Mouse (Mus musculus): ENCODE measurements at regions not wholly inside any gene's neighbourhood (a gene's known extent, or its start where the extent isn't known, plus 50 kb on each side); places are given as distances from the start of the nearest gene placed in this dataset.

DNA sequence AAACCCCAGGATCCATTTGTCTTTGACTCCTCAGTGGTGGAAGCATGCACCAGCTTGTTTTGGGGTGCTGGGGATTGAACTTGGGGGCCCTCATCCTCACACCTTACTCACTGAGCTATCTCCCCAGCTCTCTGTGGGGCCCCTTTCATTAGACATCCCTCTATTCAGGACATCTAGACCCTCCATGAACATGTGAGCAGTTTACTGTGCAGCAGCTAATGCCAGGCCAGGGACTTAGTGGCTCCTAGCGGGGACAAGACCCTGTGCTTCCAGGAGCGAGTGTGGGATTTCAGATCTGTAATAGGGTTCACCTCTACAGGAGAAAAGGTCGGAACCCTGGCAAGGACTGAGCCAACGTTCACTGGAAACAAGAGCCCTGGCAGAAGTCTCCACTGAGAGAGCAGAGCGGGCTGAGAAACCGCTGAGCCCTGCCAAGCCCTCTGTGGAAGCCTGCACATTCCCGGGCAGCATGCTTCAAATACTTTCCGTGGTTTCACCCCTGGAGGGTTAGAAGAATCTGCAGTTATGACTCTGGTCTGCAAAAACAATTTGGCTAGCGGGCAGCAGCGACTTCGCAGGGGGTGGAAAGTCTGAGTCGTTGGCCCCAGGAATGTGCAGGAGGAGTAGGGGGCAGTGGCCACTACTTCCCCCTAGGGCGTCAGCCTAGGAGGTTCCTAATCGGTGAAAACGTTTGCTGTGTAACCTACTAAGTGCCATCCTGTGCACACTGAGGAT, 125.6 kb downstream of the Smad6 start:
- DNase-seq, result peak; percentile 67

DNA sequence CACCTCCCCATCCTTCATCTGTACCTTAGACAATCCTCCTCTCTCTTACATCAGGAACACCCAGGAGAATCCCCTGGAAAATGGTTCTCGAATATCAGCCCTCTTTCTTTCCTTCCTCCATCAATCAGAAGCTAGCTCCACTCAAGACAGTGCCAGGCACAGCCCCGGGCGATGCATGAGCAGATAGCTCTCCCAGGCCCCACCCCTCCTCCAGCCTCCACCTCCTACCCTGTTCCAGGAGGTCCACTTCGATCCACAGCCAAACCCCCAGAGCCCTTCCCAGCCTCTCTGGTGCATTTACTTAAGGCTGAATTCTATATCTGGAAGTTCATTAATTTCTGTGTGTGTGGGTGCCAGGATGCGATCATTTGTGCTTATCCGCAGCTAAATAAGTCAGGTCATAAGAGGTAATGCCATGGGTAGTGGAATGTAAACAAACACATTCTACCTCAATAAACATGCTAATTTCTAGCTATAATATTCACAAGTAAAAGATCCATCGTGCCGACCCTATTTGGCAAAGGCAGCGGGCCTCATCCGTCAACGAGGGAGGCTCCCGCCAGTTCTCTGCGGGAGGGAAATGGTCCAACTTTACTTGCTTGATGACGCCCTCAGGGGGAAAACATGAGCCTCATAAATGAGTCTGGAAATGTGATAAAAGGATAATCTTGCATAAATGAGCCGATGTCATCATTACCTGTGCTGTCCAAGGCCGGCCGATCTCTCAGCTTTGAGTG, 129.5 kb downstream of the Smad6 start:
- no peak for DNase-seq

DNA sequence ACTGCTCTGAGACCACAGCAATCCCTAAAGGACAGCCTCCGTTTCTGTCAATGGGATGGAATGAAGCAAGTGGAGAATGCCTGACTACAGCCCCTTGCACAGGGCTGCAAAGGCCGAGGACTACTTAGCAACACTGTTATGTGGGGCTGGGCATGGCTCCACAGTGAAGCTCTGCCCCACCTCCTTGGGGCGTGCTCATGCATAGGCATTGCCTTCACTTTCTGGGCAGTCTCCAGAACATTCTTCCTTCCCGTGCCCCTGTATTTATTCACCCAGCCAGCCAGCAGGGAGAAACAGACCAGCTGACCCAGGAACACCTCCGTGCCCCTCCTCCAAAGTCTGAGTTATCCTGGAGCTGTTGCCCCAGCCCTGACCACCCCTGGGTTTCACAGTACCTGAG, 131.1 kb downstream of the Smad6 start:
- no peak for DNase-seq

DNA sequence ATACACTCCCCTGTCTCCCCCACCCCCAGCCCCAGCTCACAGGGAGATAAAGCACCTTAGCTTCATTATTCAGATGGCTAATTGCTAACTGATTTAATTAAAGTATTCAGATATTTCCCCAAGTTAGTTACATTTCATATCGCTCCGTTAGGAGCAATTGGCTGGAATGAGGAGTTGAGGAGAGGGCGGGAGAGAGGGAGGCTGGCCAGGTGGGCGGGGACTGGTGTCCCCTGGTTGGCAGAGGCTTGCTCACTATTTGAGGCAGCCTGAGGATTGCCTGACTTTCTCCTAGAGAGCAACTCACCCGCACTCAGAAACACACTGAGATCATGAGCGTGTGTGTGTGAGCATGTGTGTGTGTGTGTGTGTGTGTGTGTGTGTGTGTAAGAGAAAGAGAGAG, 131.8 kb upstream of the Smad3 start:
- DNase-seq, result no peak

DNA sequence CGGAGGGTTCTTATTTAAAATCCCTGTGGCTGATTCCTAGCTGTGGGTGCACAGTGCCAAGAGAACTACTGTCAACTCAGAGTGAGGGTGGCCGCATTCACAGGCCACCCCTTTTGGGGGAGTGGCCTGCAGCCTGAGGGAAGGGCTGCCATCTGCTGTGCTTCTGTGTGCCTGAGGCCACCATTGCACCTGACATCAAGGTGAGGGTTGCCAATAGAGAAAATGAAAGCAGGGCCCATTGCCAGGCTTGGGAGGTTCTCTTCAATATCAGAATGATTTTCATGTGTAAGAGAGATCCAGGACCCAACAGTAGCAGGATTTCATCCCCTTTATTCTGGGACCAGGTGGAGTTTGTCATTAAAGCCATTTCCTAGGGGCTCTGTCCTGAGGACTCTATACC, 127.2 kb upstream of the Smad3 start:
- DNase-seq, result no peak

DNA sequence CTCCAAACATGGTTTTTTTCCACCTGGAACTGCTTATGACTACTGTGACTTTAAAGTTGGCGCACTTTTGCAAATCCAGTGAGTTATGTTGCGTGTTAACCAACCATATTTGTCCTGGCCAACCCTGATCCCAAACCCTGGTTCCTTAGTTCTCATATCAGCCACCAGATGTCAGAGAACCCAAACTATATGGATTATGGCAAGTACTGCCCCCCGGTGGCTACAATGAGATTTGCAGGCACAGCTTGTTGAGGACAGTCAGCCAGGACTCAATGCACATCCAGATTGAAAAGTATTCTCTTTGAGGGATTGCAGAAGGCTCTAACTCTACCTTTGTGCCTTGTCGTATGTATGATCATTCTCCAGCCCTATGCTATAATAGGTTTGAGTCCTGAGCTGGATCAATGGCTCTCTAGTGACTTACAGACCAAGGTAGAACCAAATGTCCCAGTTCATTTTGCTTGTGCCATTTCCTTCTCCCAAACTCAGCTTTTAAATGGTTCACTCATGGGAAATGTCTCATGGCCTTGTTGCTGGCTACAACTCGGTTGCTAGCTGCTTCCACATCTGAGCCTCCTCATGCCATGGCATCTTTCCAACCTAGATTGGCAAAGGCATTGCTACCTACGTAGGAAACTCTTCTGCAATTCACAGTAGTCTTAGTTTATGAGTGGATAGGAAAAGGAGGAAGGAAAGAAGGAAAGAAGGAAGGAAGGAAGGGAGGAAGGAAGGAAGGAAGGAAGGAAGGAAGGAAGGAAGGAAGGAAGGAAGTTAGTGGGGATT, 126.1 kb upstream of the Smad3 start:
- DNase-seq, result peak; percentile 49

DNA sequence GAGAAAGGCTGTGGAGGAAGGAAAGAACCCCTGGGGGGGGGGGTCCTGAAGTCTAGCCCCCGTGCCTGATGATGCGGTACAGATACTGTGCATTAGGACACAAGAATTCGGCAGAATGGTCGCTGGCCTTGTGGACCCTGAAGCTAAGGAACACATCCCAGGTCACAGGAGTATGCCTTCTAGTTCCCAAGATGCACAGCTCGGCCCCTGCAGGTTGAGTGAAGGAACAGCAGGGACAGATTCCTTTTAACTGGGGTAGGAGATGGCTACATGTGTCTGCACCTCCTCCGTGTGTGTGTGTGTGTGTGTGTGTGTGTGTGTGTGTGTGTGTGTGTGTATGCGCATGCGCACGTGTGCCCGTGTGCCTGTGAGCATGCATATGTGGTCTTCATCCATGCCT, 123.9 kb upstream of the Smad3 start:
- no peak for DNase-seq

DNA sequence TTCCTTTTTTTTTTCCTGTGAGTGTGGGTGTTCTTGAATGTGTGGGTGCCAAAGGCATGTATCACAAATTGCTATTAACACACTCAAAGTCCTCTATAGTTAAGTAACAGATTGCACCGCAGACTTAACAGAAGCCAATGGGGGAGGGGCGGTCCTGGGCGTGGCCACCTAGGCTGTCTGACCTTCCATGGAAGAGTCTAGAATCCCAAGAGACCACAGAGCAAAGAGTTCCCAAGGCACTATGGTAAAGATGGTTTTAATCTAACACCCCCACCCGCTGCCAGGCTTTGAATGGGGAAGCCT, 123.4 kb upstream of the Smad3 start:
- no peak for DNase-seq

DNA sequence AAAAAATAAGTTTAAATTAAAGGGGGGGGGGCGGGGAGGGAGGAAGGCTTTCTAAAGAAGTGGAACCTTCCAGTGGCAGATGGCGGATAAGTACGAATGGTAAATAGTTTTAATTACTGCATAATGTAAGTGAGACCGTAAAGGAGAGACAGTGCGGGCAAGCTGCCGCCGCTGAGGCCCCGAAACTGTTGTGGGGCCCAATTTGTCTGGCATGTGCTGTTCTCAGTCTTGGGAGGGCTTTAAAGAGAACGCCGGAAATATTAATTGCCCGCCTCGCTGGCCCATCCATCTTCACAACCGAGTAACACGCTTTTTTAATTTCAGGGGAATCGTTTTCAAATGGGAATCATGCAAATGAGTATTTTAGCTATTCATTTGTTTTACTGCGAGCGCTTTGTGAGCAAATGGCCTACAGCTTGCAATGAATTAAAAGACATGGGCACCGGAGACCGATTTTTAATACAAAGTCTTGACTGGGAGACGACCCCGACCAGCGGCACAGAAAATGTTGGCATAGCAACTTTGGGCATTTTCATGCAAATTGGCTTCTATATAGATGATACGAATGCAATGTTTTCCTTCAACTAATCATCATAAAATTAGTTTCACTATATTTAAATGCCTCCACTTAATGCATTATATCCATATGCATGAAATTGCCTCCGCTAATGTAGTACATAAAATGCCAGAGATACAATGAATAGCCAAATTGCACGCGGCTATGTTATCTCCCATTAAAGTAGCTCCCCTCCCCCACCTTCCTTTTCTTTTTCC, 122.9 kb upstream of the Smad3 start:
- DNase-seq, result no peak

DNA sequence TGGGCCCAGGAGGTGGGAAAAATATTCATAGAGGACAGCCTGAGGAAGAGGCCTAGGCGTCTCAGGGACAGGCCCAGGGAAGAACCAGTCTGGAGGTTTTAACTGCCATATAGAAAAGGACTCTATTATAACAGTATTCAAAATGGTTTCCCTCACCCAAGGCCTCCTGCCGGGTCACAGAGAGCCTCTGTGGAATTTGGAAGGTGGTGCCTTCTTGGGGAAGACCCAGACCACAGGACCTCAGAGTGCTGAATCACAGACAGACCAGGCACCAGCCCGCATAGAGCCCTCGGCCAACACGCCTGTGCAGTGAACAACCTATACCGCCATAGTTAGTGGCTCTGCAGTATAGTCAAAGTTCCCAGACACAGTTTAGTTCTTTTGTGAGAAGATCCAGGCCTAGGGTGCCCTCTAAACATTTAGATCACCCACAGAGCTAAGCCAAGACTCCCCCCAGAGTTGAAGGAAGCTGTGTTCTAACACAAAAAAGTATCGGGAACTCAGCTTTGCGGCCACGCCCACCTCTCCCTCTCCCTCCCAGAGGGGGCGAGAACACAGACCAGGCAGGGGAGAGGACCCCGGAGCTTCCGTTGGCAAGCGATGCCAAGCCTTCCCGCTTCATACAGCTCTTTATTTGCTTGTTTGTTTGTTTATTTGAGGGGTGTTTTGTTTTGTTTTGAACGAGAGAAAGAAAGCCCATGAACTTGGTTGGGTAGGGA, 122.1 kb upstream of the Smad3 start:
- DNase-seq, result no peak

DNA sequence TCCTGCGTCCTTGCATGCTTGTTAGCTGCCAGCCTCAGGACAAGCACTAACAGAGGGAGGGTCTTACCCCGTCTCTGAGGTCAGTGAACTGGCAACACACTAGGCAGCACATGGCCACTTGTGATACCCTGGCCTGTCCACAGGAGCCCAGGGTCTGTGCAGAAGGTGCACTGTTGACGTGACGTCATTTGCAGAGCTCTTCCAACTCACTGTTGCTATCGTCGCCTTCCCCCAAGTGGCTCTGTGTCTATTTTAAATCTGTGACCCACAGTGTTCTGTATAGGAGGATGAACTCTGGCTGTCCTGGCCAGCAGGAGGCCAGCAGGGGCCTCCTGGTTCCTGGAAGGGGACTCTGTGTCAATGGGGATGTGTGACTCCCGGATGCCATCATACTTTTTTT, 120.1 kb upstream of the Smad3 start:
- DNase-seq, result no peak

DNA sequence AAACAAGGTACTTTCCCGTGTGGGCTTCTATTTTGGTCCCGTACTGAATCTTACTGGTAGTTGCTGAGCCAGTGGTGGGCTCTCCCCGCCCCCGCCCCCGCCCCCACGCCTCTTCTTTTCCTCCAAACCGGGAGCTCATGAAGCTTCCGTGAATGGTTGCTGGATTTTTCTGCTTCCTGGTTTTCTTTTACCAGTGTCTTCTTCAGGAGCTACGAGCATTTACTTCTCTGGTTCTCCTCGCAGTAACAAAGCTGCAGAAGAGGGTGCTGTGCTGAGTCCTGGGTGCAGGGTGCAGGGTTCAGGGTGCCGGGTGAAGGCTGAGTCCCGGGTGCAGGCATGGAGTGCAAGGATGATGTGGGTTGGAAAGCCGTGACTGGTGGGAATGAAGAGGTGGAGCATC, 119.1 kb upstream of the Smad3 start:
- DNase-seq, result no peak

DNA sequence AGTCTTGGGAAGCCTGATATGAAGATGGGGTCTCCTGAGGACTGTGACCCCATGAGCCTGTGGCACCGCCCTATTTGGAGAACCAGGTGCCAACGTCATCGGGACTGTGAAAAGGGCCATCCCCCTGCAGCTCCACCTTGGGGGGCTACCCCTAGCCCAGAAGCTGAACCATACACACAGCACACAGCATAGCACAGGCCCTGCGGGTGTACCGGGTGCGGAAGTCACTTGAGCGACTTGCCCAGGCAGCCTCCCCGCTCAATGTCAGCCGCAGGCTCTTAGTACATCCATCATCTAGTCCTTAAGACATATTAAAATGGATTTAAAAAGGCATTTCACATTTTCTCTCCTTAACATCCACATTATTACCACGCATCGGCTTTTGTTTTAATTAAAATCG, 118.2 kb upstream of the Smad3 start:
- DNase-seq, result no peak

DNA sequence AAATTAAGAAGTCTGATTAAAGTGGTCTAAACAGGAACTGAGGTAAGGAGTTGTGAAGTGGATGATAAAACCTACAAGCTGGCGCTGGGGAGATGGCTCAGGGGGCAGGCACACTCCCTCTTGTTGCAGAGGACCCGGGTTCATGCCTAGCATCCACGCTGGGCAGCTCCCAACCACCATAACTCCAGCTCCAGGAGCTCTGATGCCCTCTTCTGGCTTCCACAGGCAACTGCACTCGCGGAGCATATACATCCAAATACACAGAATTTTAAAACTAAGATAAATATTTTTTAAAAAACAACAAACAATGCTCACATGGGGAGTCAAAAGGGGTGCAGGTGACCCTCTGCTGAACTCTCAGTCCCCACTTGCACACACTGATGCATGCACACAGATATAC, 117.4 kb upstream of the Smad3 start:
- DNase-seq, result no peak

DNA sequence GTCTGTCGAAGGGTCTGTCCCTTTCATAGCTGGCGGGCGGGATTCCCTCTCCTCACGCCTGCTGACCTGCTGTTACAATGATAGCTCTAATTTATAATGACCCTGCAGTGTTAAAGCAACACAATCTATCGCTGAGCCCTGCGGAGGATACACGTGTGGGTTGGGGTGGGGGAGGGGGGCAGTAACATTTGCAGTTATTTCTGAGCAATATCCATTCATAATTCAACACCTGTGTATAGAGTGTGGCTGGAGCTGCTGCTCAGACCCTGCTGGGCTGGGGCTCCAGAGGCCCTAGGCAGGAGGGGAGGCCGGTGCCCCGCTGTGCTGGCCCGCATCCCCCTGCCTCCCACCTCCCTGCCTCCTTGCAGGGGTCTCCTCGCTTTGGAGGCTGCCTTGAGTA, 106.6 kb upstream of the Smad3 start:
- no peak for DNase-seq

DNA sequence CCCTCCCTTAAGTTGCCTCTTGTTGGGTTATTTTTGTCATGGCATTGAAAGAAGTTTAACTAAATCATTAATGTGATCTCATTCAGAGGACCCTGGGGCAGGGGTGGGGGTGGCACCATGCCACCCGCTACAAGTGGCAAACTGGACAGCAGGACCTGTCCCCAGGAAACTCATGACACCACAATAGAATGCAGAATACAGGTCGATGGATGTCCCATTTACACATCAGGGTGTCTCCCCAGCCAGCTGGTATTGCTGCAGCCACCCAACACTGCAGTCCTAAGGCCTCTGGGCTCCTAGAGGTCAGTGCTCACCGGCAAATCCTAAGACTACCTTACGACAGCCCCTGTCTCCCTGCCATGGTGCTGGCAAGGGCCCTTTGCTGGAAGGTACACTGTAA, 105.5 kb upstream of the Smad3 start:
- DNase-seq, result no peak

DNA sequence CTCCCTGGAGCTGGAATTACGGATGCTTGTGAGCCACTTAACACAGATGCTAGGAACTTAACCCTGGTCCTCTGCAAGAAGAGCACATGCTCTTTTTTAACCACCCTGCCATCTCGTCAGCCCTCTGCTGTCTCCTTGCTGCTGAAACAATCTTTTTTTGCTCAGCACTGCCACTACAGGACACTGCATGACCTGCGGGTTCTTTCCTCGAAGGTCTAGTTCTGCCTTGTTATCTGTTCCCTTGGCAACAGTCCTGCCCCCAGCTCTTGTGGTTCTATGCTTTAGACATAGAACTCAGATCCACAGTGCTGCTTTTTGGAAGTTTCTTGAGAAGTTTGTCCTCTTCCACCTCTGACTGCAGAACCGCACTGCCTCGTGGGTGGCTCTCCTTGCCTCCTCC, 104.6 kb upstream of the Smad3 start:
- DNase-seq, result no peak

DNA sequence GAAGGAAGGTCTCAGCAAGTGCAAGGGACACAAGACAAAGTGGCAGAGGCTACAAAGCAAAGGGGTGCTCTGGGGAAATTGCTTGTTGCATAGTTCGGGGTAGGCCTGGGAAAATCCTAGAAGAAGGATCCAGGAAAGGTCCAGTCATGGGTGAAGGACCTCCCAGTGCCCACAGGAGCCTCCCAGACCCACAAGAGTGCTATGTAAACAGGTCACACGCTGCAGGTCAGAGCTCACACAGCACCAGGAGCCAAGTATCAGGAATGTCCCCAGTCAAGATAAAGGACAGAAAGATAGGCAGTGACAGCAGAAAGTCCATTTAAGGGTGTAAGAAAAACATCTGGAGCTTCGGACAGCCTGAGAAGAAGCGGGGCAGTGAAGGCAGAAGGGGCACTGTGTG, 103.6 kb upstream of the Smad3 start:
- DNase-seq, result no peak

DNA sequence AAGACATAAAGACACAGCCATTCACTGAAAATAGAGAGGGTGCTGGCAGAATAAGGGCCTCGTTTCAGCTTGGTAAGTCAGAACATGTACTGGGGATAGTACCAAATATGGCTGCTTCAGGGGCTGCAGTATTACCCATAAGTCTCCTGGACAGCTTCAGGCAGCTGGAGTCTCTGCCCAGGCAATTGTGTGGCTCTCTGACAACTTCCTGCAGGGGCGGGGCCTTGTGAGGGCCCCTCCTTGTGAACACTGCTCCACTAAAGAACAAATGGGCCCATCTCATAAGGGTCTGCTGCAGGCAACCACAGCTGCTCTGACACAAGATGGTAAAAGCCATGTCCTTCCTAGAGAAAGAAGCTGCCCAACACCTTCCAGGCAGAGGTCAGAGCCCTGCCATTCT, 102.4 kb upstream of the Smad3 start:
- no peak for DNase-seq

DNA sequence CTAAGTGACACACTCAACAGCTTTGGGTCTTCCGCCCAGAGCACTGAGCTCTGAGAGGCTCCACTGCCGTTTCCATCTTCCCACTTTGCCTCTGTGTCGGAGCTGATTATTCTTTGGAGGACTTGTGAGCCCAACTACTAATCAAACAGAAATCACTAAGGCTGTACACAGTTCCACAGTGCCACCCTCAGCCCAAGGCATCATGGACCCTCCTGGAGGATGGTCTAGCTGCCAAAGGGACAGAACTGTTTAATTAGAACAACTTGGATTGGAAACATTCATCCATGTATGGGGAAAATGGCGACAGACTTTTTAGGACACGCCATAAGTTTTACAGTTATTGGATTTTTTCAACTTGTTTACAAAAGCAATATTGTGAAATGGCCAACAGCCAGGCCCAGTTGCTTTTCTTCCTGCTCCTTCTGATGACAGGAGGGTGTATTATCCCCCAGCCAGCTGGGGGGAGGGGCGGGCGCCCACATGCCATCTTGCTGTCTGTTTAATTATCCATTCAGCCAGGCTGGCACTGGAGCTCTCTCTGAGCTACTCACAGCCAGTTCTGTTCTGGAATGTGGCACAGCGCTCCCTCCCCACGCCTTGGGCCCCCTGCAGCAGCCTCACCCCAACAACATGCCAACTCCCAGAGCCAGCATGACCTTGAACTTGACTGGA, 98.4 kb upstream of the Smad3 start:
- no peak for DNase-seq

DNA sequence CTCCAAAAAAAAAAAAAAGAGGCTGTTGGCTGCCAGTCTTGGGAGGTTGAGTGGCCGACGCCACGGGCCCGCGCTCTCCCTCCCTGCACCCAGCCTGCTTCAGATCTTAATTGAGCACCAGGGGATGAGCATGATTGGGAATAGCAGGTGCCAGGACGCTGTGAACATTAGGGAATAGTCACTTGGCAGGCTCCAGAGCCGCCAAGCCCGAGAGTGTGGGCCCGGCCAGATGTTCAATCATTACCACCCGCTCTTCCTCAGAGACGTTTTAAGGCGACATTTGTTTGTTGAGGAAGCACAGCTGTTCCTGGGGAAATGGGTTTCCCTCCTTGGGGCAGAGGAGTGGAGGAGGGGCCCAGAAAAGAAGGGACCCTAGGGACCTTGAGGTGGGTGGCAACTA, 94.0 kb upstream of the Smad3 start:
- no peak for DNase-seq

DNA sequence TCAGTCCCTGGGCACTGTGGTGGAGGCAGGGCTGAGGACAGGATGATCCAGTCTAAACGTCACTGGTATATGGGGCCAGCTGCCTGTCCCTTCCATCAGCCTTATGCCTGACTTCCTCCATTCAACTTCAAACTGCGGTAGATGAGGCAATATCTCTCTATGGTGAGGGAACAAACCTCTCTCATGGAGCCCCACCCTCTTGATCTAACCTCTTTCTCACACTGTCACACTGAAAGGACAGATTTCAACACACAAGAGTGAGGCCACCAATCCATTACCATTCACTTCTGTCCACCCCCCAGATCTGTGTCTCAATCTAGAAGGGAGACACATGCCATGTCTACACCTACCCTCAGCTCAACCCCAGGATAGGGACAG, 92.5 kb upstream of the Smad3 start:
- no peak for DNase-seq
